Mouse (Mus musculus) hindbrain, embryonic 11.5 days (tissue): Measurements from ENCODE around the gene Ugt1a9. TPM values are rescaled to one million over a fixed set of nuclear protein-coding genes. Genes with fewer than 3 reads are reported as not detected.

ENCODE experiments used
- ATAC-seq: fragments of 200-750 bp; cut with Nextera tagmentation; 2 replicates; pipeline ENCODE4 v1.8.0; 2017; ENCODE audit warnings: mild to moderate bottlenecking, moderate TSS enrichment, moderate library complexity; ENCODE audit not compliant: low FRiP score
- DNase-seq: peaks from one replicate; pipeline ENCODE4 v3.0.0-alpha.2; 2015; ENCODE audit warnings: low spot score
- H3K27ac ChIP-seq: fragments of 300-500 bp; sonication (generic); 2 replicates; pipeline ENCODE4 v1.5.1; 2014; ENCODE audit warnings: mild to moderate bottlenecking, low read depth, low read length
- H3K27me3 ChIP-seq: fragments of 300-500 bp; sonication (generic); 2 replicates; pipeline ENCODE4 v1.6.1; 2014; ENCODE audit warnings: mild to moderate bottlenecking, low read length, moderate library complexity, mixed read lengths; ENCODE audit not compliant: control insufficient read depth, insufficient read depth
- H3K36me3 ChIP-seq: fragments of 300-500 bp; sonication (generic); 2 replicates; pipeline ENCODE4 v1.6.1; 2014; ENCODE audit warnings: mild to moderate bottlenecking, low read length, moderate library complexity, mixed read lengths; ENCODE audit not compliant: control insufficient read depth, insufficient read depth
- H3K4me1 ChIP-seq: fragments of 300-500 bp; sonication (generic); replicated peaks from 2 replicates; pipeline ENCODE4 v1.6.1; 2014; ENCODE audit warnings: low read length, mixed read lengths; ENCODE audit not compliant: control insufficient read depth, insufficient read depth
- H3K4me2 ChIP-seq: fragments of 300-500 bp; sonication (generic); replicated peaks from 2 replicates; pipeline ENCODE4 v1.6.1; 2014; ENCODE audit warnings: mild to moderate bottlenecking, low read depth, low read length
- H3K4me3 ChIP-seq: fragments of 300-500 bp; sonication (generic); 2 replicates; pipeline ENCODE4 v1.5.1; 2014; ENCODE audit warnings: low read depth, low read length
- H3K9ac ChIP-seq: fragments of 300-500 bp; sonication (generic); 2 replicates; pipeline ENCODE4 v1.6.1; 2014; ENCODE audit warnings: low read depth, low read length
- H3K9me3 ChIP-seq: fragments of 300-500 bp; sonication (generic); 2 replicates; pipeline ENCODE4 v1.6.1; 2016; ENCODE audit warnings: low read length; ENCODE audit not compliant: control insufficient read depth
- WGBS: fragments of 180-500 bp; shearing (Covaris S2); extraction: QIAGEN DNeasy Blood & Tissue Kit; methylation state at CpG from one replicate; pipeline ENCODE4 v1.1.7; 2014; 5-methylcytosine and 5-hydroxymethylcytosine counted together
- polyA plus RNA-seq: library from polyadenylated mRNA; unstranded; fragments of >200 nt; fragmentation: Nextera tagmentation; extraction: Ambion mirVana; gene quantifications from 2 replicates; pipeline ENCODE4 v1.2.1, GENCODE M21; 2014

Gene Ugt1a9
- polyA plus RNA-seq, 1 experiment from 2014 or later: not detected

DNA sequence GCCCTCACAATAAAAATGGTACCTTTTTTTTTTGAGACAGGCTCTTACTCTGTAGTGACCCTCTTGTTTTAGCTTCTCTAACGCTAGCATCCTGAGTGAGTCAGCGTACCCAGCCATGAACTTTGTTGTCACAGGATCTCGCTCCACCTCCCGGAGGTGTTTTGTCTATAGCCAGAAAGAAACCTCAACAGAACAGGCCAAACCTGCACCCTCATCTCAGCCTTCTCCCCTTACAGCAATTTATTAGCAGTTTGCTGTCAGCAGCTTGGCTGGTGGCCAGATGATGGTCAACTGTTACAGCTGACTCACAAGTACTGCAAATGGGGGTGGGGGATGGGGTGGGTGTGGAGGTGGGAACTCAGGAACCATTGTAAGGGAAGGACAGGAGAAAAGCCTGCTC is 191.7 kb downstream of the Ugt1a9 start:
- Histone ChIP-seq H3K9ac (no peak overlapping the region), H3K4me3 (no peak overlapping the region), H3K4me1 (no peaks in the 10 kb centered on the region), H3K27ac (no peak overlapping the region), H3K27me3 (no peaks in the 10 kb centered on the region), H3K4me2 (no peak overlapping the region), H3K9me3 (peaks cover 33% of the 10 kb centered on the region), H3K36me3 (peaks cover 57% of the 10 kb centered on the region)
- ATAC-seq (no peak), DNase-seq (no peak)
- 90% methylated on average over 4 of the region's 4 CpGs for WGBS

DNA sequence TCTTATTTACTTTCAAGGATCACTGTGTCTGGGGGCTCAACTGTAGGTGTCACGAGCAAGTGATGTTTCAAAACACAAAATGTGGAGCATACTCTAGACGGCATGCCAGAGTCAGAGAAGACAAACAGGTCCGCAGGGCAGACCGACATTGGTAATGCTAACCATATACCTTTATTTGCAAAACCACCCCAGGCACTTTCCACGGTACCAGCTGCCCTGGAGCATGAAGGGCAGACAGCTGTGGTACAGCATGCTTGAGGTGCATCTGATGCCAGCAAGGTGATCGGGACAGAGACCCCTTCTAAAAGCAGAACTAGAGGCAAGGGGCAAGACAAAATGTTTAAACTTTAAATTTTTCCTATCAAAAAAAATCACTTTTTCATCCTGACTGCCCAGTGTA is 192.4 kb downstream of the Ugt1a9 start:
- Histone ChIP-seq H3K27ac (no peak overlapping the region), H3K4me3 (no peak overlapping the region), H3K9me3 (peaks cover 27% of the 10 kb centered on the region), H3K36me3 (peaks cover 64% of the 10 kb centered on the region), H3K9ac (no peak overlapping the region), H3K27me3 (no peaks in the 10 kb centered on the region), H3K4me1 (no peaks in the 10 kb centered on the region), H3K4me2 (no peak overlapping the region)
- ATAC-seq: no peak
- no peak for DNase-seq
- WGBS: 79% methylated on average over 6 of the region's 6 CpGs

DNA sequence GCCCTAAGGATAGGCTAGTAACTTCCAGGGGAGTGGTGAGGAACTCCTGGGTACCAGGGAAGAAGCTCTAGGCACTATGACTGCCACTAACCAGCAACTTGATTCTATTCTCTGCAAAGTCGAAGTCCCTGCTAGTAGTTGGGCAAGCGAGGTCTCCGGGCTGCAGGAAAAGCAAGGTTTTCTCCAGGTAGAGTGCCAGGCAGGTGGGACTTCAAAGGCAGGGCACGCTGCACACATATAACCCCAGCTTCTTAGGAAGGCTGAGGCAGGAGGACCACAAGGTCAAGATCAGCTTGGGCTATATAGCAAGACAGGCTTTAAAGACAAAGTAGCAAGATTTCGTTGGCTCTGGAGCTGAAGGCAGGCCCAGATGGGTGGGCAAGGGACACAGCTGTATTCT is 193.2 kb downstream of the Ugt1a9 start:
- Histone ChIP-seq H3K4me3 (no peak overlapping the region), H3K4me2 (no peak overlapping the region), H3K36me3 (peaks cover 72% of the 10 kb centered on the region), H3K27me3 (no peaks in the 10 kb centered on the region), H3K4me1 (no peaks in the 10 kb centered on the region), H3K9me3 (peaks cover 25% of the 10 kb centered on the region), H3K9ac (no peak overlapping the region), H3K27ac (no peak overlapping the region)
- 91% methylated on average over 5 of the region's 5 CpGs for WGBS
- ATAC-seq (no peak), DNase-seq (no peak)

DNA sequence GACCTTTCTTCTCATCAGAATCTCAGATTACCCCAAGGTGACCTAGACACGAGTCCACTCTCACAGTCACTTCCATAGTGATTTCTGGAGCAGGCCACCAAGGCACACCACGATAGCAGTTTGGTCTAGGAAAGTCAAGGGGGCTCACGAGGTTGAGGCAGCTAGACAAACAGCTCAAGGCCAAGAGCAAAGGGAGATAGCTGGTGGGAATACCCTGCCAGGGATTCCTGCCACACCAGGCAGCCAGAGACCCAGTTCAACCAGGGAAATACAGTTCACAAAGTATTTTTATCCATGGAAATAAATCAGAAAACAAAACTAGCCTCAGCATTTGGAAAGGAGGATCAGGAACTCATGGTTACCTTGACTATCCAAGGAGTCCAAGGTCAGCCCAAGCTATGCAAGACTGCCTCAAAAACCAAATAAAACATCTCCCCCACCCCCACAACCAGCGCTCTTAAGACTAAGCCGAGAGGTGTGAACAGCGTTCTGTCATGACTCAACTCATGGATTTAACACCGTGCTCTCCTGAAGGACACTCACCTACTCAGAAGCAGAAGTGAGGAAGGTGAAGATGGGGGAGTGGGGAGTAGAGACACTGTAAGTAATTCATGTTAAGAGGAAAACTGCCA is 193.8 kb downstream of the Ugt1a9 start:
- Histone ChIP-seq H3K4me3 (no peak overlapping the region), H3K27me3 (no peaks in the 10 kb centered on the region), H3K4me2 (no peak overlapping the region), H3K36me3 (peaks cover 77% of the 10 kb centered on the region), H3K9ac (no peak overlapping the region), H3K4me1 (no peaks in the 10 kb centered on the region), H3K9me3 (peaks cover 22% of the 10 kb centered on the region), H3K27ac (no peak overlapping the region)
- ATAC-seq (no peak), DNase-seq (no peak)
- 90% methylated on average over 7 of the region's 7 CpGs for WGBS

DNA sequence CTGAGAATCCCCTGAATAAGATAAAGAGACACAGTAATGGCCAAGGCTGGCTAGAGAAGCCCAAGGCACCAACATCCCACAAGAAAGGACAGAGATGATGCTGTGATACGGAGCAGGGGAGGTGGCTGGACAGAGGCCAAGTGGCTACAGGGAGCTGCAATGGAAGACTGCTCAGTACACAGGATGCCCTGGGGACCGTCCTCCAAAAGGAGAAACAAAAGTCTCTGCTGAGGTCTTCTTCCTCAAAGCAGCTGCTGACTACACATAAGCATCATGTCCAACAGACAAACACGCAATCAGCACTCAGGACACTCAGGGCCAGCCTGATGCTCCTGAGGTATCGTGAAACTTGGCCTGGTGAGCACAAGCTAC is 194.3 kb downstream of the Ugt1a9 start:
- peaks cover 81% of the 10 kb centered on the region for H3K36me3 ChIP-seq
- peaks cover 20% of the 10 kb centered on the region for H3K9me3 ChIP-seq
- no peak overlapping the region for H3K27ac ChIP-seq
- 77% methylated on average over 4 of the region's 4 CpGs for WGBS
- H3K27me3 ChIP-seq: no peaks in the 10 kb centered on the region
- DNase-seq (no peak), ATAC-seq (no peak)
- no peak overlapping the region for H3K9ac ChIP-seq
- H3K4me2 ChIP-seq: no peak overlapping the region
- no peaks in the 10 kb centered on the region for H3K4me1 ChIP-seq
- no peak overlapping the region for H3K4me3 ChIP-seq

DNA sequence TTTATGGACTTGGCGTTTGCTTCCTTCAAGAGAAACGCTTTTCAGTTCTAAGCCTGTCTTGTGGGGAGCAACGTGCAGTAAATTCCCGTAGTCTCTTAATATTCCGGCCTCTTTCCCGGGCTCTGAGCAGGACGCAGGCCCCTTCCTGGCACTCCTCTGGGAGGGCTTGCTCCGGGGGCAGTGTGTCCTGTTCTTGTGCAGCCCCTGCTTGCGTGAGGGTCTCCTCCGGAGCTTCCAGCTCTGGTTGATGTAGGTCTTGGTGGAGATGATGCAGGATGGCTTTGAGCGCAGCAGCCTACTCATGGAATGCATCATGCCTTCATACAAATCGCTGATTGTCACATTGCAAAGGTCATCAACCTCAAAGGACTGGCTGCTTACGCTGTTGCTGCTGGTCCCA is 195.5 kb downstream of the Ugt1a9 start:
- no peak overlapping the region for H3K4me3 ChIP-seq
- no peak for ATAC-seq
- no peak overlapping the region for H3K4me2 ChIP-seq
- H3K4me1 ChIP-seq: no peaks in the 10 kb centered on the region
- H3K9ac ChIP-seq: no peak overlapping the region
- no peaks in the 10 kb centered on the region for H3K27me3 ChIP-seq
- H3K36me3 ChIP-seq: peaks cover 81% of the 10 kb centered on the region
- H3K9me3 ChIP-seq: peaks cover 12% of the 10 kb centered on the region
- H3K27ac ChIP-seq: no peak overlapping the region
- WGBS: 88% methylated on average over 13 of the region's 13 CpGs
- DNase-seq: no peak

DNA sequence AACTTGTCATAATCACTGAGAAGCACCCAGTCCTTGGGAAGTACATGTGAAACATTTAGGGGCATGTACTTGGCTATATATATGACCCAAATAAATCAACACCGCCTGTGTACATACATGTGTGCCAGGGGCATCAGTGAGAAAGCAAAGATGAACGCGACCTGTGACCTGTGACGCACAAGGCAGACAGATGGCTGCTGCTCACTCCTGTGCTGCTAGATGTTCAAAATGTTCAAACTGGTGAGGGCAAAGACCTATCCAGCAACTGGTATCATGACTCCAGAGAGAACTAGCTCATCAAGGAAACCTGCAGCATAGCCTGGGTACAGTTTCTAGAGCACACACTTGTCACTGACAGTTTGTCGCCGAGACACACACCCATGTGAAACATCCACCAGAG is 196.9 kb downstream of the Ugt1a9 start:
- Histone ChIP-seq H3K36me3 (peaks cover 84% of the 10 kb centered on the region), H3K9ac (no peak overlapping the region), H3K4me3 (no peak overlapping the region), H3K4me2 (no peak overlapping the region), H3K27ac (no peak overlapping the region), H3K9me3 (peaks cover 10% of the 10 kb centered on the region; the same call in 1 of the 2 replicates), H3K27me3 (no peaks in the 10 kb centered on the region), H3K4me1 (no peaks in the 10 kb centered on the region)
- ATAC-seq (peak; percentile 20; the same call in 1 of the 2 replicates), DNase-seq (no peak)
- 94% methylated on average over 6 of the region's 6 CpGs for WGBS

DNA sequence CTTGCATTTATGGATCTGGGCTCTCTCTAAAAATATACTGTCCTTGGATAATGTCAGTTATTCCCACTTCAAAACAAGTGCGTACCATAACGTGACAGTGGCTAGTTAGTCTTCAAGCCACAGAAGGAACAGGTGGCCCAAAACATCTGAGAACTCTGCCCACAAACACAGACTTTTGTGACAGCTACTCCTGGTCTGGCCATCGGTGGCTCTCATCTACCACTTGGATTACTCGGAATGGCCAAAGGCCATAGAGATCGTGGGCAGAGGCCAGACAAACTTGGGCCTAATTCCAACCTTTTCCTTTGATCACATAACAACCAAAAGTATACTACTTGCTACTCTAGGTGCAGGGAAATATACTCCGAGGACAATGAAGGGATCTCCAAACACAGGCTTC is 197.5 kb downstream of the Ugt1a9 start:
- no peak for DNase-seq
- Histone ChIP-seq H3K9me3 (peaks cover 10% of the 10 kb centered on the region; the same call in 1 of the 2 replicates), H3K27me3 (no peaks in the 10 kb centered on the region), H3K4me1 (no peaks in the 10 kb centered on the region), H3K27ac (no peak overlapping the region), H3K4me3 (no peak overlapping the region), H3K36me3 (peaks cover 82% of the 10 kb centered on the region), H3K4me2 (no peak overlapping the region), H3K9ac (no peak overlapping the region)
- 89% methylated on average over 6 of the region's 6 CpGs for WGBS
- ATAC-seq: no peak
